Mouse (Mus musculus): ENCODE data around the gene Cntnap5b.
"Not testable (repeated sequence)": the region's sequence is repeated elsewhere in the genome, so short reads cannot be mapped to it uniquely, and the experiment has no call there.

Cntnap5b gene

DNA sequence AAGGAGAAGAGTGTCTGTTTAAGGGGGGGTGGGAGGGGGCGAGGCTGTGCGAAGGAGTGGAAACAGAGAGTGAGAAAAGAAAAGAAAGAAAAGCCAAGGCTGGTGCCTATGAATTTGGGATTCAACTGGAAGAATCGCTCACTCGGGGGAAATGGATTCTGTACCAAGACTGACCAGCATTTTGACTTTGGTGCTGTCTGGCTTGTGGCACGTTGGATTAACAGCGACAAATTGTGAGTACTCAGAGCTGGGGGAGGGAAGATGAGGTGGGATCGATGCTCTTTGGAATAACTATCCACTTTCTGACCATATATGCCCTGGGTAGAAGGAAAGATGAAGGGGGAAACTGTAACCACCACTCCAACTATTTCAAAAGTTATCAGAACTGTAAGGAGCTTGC, at the start of gene Cntnap5b:
Gene Cntnap5b (plus strand): TSS at position 152 of the 400 bp plus-strand sequence.
- no peak for DNase-seq (ENCODE audit: low read depth, low spot score)

DNA sequence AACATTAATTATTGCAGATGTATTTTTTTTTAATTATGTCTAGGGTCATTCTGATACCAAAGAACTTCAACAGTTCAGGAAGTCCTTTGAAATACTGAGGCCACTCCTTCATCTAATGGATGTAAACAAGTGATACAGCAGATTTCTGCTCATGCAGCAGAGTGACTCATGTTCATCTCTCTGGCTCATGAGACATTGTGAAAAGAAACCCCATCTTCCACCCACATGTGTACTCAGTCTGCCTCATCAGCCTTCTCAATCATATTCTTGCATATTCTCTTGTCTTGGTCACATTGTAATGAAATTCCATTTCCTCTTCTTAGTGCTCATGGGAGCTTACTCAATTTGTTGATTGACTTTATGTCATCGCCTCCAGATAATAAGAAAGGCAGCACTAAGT, 12.6 kb upstream of the Cntnap5b start:
- DNase-seq (ENCODE audit: low read depth, low spot score): no peak

DNA sequence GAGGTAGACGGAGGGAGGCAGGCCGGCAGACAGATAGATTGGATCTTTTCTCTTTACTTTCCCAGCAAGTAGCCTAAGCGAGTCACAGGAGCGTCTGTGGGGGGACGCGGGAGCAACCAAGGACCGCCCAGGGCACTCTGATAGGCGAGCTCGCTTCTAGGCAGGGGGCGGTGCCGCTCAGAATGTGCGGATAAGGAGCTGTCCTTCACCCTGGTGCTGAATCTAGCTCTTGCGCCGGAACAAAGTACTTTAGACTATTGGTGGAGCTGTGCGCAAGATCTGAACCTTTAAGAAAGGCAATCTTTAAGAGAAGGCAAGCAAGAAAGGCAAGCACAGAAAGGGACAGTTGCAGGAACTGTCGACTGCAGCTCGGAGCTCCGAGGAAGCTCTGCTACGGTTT, 382 bp upstream of the Cntnap5b start:
- DNase-seq (ENCODE audit: low read depth, low spot score): no peak

DNA sequence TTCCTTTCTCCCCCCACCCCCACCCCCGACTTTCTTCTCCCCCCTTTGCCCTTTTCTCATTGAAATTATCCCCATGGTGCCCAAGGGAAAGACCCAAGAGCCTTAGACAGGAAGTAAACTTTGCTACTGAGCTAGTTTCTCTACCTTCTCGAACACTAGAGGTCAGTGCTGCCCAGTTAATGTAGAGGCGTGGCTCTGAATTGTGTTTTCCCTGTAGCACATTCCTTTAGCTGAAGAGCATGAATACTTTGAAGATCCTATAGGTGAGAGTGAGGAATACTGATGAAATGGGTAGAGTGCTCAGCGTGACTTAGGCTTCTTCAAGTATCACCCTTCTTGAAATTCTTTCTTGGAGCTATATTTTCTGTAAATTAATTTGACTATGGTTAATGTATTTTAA, 1.6 kb downstream of the Cntnap5b start:
- DNase-seq (ENCODE audit: low read depth, low spot score): no peak

DNA sequence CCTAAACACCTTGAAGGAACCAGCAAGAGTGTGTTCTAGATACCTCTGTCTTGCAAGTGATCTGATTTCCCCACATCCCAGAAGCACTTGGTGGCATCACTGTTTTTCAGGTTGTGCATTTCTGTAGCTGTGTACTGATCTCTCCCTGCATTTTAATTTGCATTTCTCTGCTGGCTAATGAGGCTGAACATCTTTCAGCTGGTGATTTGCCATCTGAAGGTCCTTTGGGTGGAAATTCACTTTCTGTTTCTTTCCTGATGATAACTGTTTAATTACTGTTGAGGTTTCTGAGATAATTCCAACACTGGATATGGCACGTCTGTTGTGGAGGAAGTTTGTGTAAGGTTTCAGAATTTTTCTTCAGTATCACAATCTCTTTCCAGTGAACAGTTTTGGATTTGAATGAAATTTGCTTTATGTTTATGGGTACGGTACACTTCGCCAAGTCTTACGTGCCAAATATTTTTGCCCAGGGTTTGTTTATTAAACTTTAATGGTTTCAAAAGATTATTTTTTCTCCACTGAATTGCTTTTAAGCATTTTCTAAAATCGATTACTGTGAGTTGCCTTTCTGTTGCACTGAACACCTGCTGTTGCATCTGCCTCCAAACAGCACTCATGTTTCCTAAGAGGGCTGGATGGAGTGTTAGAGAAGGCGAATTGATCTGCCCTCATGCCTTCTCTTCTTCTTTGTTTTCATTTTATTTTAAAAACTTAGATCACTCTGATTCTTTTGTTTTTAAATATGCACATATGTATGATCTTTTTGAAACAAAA, 41.0 kb downstream of the Cntnap5b start:
- no peak for DNase-seq (ENCODE audit: low read depth, low spot score)

DNA sequence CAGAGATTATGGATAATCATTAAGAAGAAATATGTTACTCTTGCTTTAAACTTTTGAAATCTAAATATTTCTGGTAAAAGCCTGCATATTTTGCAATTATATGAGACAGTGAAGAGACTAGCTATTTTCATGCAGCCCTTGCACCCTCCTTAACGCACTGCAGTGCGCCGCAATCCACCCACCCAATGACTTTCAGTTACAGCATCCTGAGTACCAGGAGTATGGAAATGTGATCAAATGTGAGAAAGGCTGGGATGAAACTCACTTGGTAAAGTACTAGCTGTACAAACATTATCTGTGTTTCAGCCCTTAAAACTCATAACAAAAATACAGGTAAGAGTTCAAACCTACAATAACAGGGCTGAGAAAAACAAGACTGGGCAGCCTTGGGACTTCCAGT, 99.8 kb downstream of the Cntnap5b start:
- no peak for DNase-seq (ENCODE audit: low read depth, low spot score)

DNA sequence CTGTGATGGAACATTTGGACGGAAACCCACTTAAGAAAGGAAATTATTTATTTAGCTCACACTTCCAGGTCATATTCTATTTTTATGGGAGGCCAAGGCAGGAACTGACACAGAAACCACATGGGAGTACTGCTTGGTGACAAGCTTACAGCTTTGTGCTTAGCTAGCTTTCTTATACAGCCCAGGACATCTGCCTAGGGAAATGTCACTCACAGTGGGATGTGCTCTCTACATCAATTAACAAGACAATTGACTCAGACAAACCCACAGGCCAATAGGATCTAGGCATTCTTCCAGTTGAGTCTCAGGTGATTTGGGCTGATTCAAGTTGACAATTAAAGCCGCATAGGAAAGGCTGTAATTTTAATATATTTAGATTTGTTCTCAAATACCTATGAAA, 135.2 kb downstream of the Cntnap5b start:
- no peak for DNase-seq (ENCODE audit: low read depth, low spot score)

DNA sequence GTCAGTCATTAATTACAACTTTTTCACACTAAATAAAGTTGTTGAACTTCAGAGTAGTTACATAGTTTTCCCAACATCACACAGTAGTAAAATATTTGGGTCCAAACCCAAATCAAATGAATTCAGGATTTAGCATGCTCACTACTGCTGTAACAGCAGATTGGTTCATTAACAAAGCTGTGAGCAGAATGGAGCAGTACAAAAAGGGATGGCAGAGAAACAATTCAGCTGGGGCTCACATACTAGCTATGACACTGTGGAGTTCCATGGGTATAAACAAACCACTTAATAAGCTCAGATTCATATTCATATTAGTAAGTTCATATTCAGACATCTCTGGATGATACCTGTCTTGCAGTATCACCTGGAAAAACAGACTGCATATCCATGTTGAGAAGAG, 170.9 kb downstream of the Cntnap5b start:
- DNase-seq (ENCODE audit: low read depth, low spot score): no peak

DNA sequence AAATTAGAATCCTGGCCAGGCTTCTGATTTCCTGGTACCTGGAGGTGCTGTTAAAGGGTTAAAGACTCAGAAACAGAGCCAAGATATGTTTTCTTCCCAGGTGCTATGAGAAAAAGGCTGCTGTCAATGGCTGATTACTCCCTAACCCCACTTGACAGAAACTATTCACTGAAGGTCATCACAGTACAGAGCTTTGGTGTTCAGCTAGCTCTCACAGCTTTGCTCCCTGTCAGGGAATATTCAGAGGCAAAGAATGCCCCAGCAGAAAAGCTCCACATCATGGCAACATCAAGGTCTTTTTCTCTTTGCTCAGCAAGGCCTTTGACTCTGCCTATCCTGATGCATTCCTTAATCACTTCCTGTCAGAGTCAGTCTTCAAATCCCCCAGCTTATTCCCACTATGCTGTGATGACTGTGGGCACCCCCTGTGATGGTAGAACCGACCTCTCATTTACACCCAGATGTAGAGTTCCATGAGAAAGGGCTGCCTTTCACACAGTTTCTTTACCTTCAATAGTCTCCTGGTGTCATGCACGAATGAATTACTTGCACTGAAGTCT, 186.9 kb downstream of the Cntnap5b start:
- DNase-seq (ENCODE audit: low read depth, low spot score): no peak

DNA sequence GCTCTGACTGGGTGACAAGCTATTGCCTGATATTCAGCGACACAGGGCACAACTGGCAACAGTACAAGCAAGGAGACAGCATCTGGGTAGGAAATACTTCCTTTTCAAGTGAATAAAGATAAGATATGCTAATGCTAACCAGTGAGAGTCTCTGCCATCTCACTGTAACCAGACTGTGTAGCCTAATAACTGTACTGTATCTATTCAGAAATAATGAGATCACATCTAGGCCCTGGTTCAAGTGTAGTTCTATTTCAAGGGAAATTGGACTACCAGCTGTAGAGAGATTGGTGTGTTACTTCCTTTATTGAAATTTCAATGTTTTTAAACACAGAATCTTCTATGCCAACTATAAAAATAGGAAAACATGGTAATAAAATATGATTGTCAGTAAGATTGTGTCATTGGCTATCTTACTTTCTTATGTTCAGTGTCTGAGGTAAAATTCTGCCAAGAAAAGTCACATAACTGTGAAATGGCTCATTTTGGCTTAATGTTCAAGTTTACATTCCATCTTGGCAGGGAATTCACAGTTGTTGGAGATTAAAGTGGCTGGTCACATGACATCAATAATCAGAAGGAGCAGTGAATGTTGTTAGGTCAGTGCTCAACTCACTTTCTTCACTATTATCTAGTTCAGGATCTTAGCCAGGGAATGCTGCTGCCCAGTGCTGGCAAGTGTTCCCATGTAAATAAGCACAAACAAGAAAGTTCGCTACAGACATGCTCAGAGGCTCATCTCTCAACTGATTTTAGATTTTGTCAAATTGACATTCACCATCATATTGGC, 194.9 kb downstream of the Cntnap5b start:
- no peak for DNase-seq (ENCODE audit: low read depth, low spot score)

DNA sequence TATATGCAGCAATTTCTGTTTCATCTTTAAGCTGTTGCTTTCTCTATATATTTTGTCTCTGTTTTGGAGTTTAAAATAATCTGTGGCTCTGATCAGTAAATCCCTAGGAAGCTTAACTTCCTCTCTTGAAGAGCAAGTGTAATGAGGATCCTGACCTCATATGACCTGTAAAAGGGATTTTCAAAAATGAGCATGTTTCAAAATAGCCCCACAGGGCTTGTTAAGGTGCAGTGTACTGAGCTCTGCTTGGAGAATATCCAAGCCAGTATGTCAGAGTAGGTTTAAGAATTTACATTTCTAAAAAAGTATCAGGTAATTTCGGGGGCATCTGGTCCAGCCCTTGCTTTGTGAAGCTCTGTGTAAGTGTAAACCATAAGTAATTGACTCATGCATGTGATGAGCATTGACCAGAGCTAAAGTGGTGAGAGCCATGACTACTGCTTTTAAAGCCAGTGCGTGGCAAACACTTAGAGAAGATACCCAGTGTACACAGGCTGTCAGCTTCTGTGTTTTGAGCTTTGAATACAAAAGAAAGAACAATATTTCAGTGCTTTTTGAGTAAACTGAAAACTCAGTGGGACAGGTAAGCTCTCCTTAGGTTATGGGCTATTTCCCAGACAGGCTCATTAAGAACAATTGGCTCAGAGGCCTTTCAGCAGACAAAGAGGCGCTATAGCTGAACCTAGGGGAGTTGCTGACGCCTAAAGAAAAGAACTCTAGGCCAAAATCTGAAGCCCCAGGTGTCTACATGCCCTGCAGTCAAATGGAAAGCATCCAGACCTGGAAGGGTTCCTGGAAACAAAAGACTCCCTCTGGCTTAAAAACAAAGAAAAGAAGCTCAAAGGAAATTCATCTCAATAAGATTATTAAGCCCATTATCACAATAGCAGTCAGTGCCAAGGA, 197.9 kb downstream of the Cntnap5b start:
- DNase-seq (ENCODE audit: low read depth, low spot score): no peak

DNA sequence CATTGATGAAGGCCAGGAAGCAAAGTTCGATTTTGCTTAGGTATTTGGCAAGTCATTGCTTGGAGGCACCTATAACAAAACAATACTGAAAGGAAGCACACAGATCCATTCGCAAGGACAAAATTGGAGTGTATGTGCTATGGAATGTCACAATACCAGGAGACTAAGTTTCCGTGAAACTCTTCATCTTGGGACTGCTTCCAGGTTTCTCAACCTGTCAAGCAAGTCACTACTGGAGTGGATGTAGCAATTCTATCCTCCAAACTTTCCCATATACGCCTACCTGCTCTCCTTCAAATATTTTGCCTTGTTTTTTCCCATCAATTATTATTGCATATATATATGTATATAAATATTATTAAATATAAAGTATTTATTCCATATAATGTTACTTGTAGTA, 228.7 kb downstream of the Cntnap5b start:
- DNase-seq (ENCODE audit: low read depth, low spot score): not testable (repeated sequence)

DNA sequence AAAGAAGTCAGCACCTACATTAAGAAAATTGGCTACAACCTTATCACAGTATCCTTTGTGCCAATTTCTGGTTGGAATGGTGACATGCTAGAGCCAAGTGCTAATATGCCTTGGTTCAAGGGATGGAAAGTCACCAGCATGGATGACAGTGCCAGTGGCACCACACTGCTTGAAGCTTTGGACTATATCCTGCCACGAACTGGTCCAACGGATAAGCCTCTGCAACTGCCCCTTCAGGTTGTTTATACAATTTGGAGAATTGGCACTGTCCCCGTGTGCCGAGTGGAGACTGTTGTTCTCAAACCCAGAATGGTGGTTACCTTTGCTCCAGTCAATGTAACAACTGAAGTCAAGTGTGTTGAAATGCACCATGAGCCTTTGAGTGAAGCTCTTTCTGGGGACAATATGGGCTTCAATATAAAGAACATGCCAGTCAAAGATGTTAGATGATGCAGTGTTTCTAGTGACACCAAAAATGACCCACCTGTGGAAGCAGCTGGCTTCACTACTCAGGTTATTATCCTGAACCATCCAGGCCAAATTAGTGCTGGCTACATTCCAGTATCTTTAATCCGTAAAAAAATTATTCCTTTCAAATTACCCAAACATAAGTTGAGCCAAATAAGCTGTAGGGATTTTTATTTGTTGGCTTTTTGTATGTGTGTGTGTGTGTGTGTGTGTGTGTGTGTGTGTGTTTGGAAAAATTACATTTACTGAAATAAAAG, 233.6 kb downstream of the Cntnap5b start:
- DNase-seq (ENCODE audit: low read depth, low spot score): no peak

DNA sequence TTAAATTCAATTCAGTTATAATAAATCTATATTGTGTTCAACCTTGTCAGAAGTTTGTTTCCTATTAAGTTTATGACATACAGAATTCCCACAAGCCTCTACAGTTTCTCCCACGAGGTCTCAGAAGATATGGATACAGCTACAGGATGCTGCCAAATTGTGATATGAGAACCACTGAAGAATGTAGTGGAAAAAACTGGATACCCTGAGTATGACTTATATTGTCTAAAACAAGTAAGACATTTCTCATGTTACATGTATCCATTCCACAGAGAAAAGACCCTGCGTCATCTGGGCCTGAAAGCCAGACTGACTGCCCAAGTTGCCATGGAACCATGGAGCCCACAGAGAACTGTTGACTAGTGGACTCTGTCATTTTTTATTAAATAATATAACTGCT, 269.2 kb downstream of the Cntnap5b start:
- no peak for DNase-seq (ENCODE audit: low read depth, low spot score)

DNA sequence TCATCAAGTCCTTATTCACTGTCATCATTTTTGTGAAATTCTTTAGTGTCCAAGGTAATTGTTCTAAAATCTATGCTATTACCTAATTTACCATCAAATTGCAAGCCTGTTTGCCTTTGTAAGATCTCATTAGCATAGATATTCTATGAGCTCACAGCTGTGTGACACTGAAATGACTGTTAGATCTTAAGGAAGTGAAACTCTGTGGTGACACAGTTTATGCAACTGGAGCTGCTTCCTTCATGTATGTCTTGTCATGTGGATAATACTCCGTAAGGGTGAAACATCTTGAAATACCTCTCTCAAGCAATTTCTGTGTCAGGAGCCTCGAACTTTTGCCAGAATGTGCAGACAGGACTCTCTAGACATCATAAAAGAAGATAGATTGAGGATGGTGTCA, 307.2 kb downstream of the Cntnap5b start:
- no peak for DNase-seq (ENCODE audit: low read depth, low spot score)

DNA sequence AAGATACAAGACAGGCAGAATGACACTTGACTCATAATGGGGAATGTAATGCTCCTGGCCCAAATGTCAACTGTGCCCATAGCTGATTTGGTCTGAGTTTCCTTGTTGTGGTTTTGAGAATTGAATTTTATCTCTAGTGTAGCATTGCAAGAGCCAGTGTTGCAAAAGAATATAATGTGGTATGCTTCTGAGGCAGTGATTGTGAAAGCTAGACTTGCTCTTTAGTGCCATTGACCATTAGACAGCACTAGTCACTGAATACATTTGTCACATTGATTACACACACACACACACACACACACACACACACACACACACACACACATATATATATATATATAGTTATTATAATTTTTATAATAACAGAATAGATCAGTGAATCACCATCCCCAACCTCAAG, 328.0 kb downstream of the Cntnap5b start:
- no peak for DNase-seq (ENCODE audit: low read depth, low spot score)

DNA sequence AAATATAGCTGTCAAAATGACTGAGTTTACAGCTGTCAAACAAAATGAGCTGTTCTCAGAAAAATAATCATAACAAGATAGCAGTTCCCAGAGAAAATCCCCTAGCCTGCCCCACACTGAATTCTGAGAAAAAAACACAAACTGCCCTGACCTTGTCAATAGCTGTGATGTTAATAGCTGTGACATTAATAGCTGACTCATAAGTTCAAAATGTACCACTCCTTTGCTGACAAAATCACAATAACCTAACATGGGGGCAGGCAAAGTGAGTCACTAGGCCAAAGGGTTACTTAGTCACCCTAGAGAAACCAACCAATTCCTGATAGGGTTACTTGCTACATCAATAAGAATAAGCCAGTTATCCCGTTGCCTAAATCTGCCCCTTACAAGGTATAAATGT, 328.5 kb downstream of the Cntnap5b start:
- DNase-seq (ENCODE audit: low read depth, low spot score): no peak

DNA sequence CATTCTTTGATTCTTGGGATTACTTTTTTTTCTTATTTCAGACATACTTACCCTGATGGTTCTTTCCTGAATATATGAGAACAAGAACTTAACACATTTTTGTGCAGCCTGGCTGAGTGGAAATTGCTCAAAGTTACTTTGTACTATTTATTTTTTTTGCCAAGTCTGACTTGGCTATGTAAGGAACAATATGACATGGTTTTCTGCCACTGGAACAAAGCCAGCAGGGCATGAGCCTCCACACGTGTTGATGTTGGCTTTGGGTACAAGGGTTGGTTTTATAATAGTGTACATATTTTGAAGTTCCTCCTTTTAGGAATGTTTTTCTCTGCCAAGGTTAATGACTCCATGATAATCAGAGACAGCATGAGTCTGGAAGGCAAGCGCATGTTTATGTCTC, 331.8 kb downstream of the Cntnap5b start:
- DNase-seq (ENCODE audit: low read depth, low spot score): no peak

DNA sequence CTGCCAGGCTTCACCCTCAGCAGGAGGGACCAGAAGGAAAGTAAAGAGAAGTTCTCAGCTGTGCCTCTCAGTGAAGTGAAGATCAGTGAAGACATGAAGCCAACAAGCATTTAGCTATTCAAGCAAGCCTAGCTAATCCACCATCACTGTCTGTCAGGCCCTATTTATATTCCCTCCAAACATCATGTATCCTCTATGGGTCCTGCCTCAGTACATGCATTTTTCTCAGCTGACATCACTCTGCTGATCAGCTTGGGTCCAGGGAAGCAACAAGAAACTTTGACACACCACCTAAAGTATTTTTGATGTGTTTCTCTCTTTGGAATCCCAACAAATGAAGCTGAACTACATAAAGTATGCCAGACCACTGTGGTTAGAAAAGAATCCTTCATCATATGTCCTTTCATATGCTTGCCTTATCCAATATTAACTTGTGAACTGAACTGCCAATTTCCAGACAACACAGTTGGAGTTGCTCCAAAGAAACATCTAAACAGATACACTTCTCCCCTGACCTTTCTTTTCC, 349.9 kb downstream of the Cntnap5b start:
- DNase-seq (ENCODE audit: low read depth, low spot score): no peak

DNA sequence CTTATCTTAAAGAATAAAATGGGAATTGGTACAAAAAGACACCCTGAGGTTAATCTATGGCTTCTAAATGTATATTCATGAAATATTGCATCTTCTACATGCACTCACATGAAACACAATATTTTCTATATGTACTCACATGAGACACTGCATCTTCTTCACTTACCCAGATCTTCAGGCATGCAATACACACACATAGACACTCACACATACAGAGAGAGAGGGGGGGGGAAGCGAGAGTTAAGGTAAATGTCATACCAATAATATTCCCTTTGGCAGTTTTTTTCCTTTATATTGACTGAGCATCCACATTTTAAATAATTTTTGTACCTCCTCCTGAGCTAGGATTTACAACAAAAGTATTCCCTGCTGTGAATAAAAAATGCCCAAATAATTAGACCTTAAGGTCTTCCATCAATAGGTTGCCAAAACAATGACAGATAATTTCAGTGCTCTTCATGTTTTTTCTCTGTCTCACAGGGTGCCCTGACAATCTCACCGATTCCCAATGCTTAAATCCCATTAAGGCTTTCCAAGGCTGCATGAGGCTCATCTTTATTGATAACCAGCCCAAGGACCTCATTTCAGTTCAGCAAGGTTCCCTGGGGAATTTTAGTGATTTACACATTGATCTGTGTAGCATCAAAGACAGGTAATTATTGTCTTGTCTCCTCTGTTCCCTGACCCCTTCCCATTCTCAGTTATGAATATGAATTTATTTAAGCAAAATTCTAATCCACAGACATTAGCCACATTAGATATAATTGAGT, 391.2 kb downstream of the Cntnap5b start:
- DNase-seq (ENCODE audit: low read depth, low spot score): no peak

All from skeletal muscle tissue, adult 2 months (tissue).